Mouse (Mus musculus): ENCODE results near the gene Akr1c21. TPM values are rescaled to one million over a fixed set of nuclear protein-coding genes. Genes with fewer than 3 reads are reported as not detected.
"Not testable (repeated sequence)": the region's sequence is repeated elsewhere in the genome, so short reads cannot be mapped to it uniquely, and the experiment has no call there.

The Akr1c21 gene
- not detected in 2 replicates for polyA plus RNA-seq (2016; fragmentation: Nextera tagmentation; extraction: Ambion mirVana)

DNA sequence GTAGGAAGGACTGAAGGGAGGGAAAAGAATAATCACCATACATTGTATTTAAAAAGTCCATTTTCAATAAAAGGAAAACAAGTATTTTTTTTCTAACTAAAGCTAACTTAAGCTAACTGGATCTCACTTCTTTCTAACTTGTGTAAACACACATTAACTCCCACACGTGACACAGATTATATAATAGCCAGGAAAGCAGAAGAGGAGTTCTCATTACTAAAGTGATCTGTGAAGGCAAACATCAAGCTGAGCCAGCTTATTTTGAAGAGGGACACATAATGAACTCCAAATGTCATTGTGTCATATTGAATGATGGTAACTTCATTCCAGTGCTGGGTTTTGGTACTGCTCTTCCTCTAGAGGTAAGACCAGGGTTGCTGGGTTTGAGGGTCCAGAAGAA, at the start of gene Akr1c21:
Akr1c21 (plus strand) TSS at position 205 of the 400 bp plus-strand sequence.
- Histone ChIP-seq H3K27ac (no peak within 1 kb of the TSS), H3K4me2 (no peak within 1 kb of the TSS), H3K36me3 (no peaks in the 10 kb centered on the region), H3K9me3 (replicated peaks) (no peaks in the 10 kb centered on the region), H3K9ac (no peak within 1 kb of the TSS), H3K27me3 (replicated peaks) (no peaks in the 10 kb centered on the region), H3K4me3 (no peak within 1 kb of the TSS), H3K4me1 (no peaks in the 10 kb centered on the region)
- ATAC-seq: no peak
- WGBS (ENCODE audit: insufficient replicate concordance): 67% methylated on average over 1 of the region's 1 CpGs

DNA sequence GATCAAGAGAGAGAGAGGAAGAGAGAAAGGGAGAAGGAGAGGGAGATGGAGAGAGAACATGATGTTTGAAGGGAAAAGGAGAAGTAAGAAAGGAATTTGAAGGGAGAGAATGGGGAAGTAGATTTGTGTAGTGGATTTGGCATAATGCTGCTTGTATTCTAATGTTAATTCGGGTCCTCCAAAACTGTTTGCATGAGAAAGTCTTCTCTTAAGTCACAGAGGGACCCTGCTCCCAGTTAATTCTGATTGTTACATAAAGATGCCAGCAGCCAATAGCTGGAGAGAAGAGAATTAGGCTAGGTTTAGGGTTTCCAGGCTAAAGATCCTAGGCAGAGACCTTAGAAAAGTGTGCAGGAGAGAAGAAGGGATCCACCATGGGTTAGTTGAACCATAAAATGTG, 14.7 kb upstream of the Akr1c21 start:
- no peaks in the 10 kb centered on the region for H3K27me3 ChIP-seq (replicated peaks)
- ATAC-seq: no peak

DNA sequence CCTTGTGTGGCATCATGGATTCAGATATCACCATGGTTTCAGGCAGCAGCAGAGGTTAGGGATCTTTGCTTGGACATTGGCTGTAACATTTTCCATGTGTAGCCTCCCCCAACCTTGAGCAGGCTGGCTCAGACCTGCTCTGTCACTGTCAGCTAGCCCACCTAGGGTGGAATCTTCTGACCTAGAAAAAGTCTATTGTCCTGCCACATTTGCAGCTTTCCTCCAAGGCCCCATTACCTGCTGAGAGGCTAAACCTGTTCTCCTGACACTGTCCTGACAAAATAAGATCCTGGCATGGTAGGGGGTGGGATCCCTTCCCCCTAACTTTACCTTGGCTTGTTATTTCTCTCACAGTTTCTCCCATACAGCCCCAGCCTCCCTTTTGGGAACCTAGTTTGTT, 13.4 kb upstream of the Akr1c21 start:
- H3K9me3 ChIP-seq (replicated peaks): no peaks in the 10 kb centered on the region
- no peaks in the 10 kb centered on the region for H3K36me3 ChIP-seq
- H3K9ac ChIP-seq: no peak overlapping the region
- H3K4me1 ChIP-seq: no peaks in the 10 kb centered on the region
- no peak overlapping the region for H3K27ac ChIP-seq
- ATAC-seq: no peak
- no peak overlapping the region for H3K4me2 ChIP-seq
- no peak overlapping the region for H3K4me3 ChIP-seq
- H3K27me3 ChIP-seq (replicated peaks): no peaks in the 10 kb centered on the region

More for the DNA sequence above, 14.7 kb upstream of the Akr1c21 start:
- H3K4me2 ChIP-seq: no peak overlapping the region
- no peak overlapping the region for H3K27ac ChIP-seq
- H3K4me1 ChIP-seq: no peaks in the 10 kb centered on the region
- no peak overlapping the region for H3K4me3 ChIP-seq
- H3K9me3 ChIP-seq (replicated peaks): no peaks in the 10 kb centered on the region
- H3K9ac ChIP-seq: no peak overlapping the region
- H3K36me3 ChIP-seq: no peaks in the 10 kb centered on the region
- 42% methylated on average over 1 of the region's 1 CpGs for WGBS (ENCODE audit: insufficient replicate concordance)

DNA sequence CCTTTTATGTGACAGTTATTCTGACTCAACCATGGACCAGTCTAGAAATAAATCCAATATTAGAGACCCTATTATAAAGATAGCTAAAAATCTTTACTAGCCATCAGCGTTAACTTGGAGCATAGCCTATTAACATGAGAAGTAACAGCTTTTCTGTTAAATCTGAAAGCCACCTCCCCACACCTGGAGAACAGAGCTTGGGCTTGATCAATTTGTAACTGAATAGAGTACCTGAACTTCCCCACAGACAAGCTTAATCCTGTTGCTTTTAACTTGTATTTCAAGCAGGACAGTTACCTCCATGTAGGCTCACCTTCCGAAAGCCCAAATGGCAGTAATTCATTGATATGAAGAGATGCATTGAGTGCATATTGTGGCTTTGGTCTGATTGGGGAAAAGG, 7.9 kb upstream of the Akr1c21 start:
- H3K9ac ChIP-seq: no peak overlapping the region

DNA sequence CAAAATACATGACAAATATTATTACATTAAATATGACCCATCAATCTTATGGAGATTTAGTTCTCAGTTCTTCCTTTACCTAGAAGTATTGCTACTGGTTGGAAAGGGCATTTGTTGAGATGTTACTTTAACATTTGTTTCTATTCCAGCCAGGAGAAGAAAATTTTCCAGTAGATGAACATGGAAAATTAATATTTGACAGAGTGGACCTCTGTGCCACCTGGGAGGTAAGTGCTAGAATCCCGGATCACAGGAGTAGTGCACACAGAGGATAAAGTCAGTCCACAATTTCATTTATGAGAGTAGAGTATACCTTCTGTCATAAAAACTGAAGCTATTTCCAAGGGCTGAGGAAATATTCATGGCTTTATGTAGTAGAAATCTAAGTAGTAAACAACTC, 3.0 kb downstream of the Akr1c21 start:
- Histone ChIP-seq H3K9me3 (replicated peaks) (no peaks in the 10 kb centered on the region), H3K27ac (no peak overlapping the region), H3K36me3 (no peaks in the 10 kb centered on the region), H3K4me3 (no peak overlapping the region), H3K9ac (no peak overlapping the region), H3K27me3 (replicated peaks) (no peaks in the 10 kb centered on the region), H3K4me2 (no peak overlapping the region), H3K4me1 (no peaks in the 10 kb centered on the region)
- WGBS (ENCODE audit: insufficient replicate concordance): 61% methylated on average over 1 of the region's 1 CpGs
- ATAC-seq: no peak

More for the DNA sequence above, 7.9 kb upstream of the Akr1c21 start:
- ATAC-seq: no peak
- H3K27ac ChIP-seq: no peak overlapping the region
- WGBS (ENCODE audit: insufficient replicate concordance): 69% methylated on average over 2 of the region's 2 CpGs
- no peaks in the 10 kb centered on the region for H3K4me1 ChIP-seq
- no peak overlapping the region for H3K4me3 ChIP-seq
- no peak overlapping the region for H3K4me2 ChIP-seq
- H3K9me3 ChIP-seq (replicated peaks): no peaks in the 10 kb centered on the region
- H3K27me3 ChIP-seq (replicated peaks): no peaks in the 10 kb centered on the region
- H3K36me3 ChIP-seq: no peaks in the 10 kb centered on the region

DNA sequence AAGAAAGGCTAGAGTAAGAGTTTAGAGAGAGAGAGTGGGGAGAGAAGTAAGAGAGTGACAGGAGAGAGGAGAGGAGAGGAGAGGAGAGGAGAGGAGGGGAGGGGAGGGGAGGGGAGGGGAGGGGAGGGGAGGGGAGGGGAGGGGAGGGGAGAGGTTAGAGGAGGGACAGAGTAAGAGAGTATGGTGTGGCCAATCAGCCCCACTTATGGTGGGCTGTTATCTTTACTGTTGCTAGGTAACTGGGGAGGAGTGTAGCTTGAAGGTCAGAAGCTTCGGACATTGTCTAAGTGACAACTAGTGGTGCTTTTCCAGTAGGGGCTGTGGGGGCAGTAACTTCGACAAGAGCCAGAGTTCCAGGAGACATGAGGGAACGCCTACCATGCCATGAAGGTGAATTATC, 29.6 kb downstream of the Akr1c21 start:
- H3K36me3 ChIP-seq: peaks cover 28% of the 10 kb centered on the region
- not testable (repeated sequence) for H3K4me2 ChIP-seq; H3K4me1 ChIP-seq; H3K4me3 ChIP-seq; H3K9ac ChIP-seq; H3K27me3 ChIP-seq (replicated peaks); H3K27ac ChIP-seq; H3K9me3 ChIP-seq (replicated peaks); ATAC-seq
- 50% methylated on average over 3 of the region's 3 CpGs for WGBS (ENCODE audit: insufficient replicate concordance)

DNA sequence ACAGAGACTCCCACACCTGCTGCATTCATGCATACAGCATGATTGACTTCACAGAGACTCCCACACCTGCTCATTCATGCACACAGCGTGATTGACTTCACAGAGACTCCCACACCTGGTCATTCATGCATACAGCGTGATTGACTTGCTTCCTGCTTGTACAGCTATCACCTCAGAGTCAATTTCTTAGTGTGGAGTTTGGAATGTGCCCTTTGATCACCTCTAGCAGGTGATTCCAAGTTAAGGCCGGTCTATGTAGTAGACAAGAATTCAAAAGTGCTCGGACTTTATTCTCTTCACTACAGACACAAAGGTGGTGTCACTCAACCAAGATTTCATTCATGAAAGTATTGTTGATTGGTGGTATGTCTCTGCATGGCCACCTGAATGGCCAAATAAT, 32.9 kb downstream of the Akr1c21 start:
- H3K36me3 ChIP-seq: peaks cover 6% of the 10 kb centered on the region
- H3K9me3 ChIP-seq (replicated peaks): no peaks in the 10 kb centered on the region
- no peak overlapping the region for H3K9ac ChIP-seq
- H3K27ac ChIP-seq: no peak overlapping the region
- no peak overlapping the region for H3K4me3 ChIP-seq
- no peaks in the 10 kb centered on the region for H3K4me1 ChIP-seq
- no peak overlapping the region for H3K4me2 ChIP-seq
- no peaks in the 10 kb centered on the region for H3K27me3 ChIP-seq (replicated peaks)
- ATAC-seq: no peak
- 75% methylated on average over 4 of the region's 4 CpGs for WGBS (ENCODE audit: insufficient replicate concordance)

DNA sequence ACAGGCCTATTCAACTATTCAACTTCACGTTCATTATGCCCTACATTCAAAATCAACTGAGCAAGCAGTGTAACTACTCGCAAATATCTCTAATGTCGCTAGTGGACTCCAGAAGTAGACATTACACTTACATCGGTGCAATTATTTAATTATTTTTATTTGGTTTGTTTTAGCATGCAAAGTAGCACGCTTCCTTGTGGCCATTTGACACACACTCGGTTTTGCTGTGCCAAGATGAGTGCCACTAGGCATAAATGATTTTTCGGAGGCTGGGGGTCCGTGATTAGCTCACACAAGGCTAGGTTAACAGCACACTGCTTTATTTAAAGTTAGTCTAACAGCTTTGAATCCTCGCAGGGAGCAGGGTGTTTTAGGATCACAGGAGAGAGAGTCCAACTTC, 34.7 kb downstream of the Akr1c21 start:
- peak overlapping the region; percentile 69 for H3K4me2 ChIP-seq
- 27% methylated on average over 9 of the region's 9 CpGs for WGBS (ENCODE audit: insufficient replicate concordance)
- no peaks in the 10 kb centered on the region for H3K36me3 ChIP-seq
- ATAC-seq: peak; percentile 33; the same call in 1 of the 2 replicates
- peak overlapping the region; percentile 66 for H3K9ac ChIP-seq
- no peaks in the 10 kb centered on the region for H3K9me3 ChIP-seq (replicated peaks)
- peak overlapping the region; percentile 66 for H3K4me3 ChIP-seq
- H3K27me3 ChIP-seq (replicated peaks): no peaks in the 10 kb centered on the region
- no peak overlapping the region for H3K27ac ChIP-seq
- no peaks in the 10 kb centered on the region for H3K4me1 ChIP-seq

DNA sequence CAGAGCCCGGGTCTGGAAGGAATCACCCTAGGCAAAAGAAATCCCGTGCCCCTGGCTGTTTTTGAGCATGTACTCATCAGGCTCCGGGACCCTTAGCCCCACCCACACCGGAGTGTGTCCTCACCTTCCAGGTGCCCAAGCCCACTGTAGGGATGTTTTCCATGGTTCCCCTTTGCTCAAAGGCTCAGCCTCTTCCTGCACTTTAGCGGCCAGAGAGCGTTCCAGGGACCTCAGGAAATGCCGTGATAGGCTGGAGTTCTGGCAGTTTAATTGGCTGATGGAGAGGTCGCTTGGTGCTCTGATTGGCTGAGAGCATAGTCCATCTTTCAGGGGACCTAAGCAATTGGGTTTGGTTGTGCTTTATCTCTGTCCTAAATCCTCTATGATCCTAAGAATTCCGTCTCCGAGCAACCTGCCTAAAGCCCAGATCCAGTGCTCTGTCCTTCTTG, 35.1 kb downstream of the Akr1c21 start, which contains the start of gene Akr1e1:
Akr1e1 (minus strand) TSS at position 214 of the 449 bp plus-strand sequence.
- Histone ChIP-seq H3K4me3 (peak within 1 kb of the TSS; percentile 66), H3K4me2 (peak within 1 kb of the TSS; percentile 69), H3K36me3 (no peaks in the 10 kb centered on the region), H3K9ac (peak within 1 kb of the TSS; percentile 66), H3K27ac (no peak within 1 kb of the TSS), H3K4me1 (no peaks in the 10 kb centered on the region), H3K9me3 (replicated peaks) (no peaks in the 10 kb centered on the region), H3K27me3 (replicated peaks) (no peaks in the 10 kb centered on the region)
- 4% methylated on average over 10 of the region's 10 CpGs for WGBS (ENCODE audit: insufficient replicate concordance)
- ATAC-seq: peak; percentile 100

DNA sequence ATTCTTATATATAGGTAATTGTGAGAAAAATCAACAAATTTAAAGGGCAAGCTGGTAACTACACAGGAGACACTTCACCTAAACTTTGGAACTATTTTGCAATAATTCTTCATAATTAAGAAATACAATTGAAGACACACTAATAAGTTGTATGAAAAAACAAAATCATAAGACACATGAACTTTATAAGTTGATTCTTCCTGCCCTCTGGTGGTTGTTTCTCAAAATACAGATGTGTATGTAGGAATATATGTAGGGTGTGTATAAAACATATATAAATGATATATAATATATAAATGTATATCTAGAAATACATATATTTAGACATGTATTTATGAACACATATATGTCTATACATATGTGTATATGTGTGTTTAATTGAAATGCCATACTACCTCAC, 37.0 kb downstream of the Akr1c21 start:
- no peaks in the 10 kb centered on the region for H3K36me3 ChIP-seq
- ATAC-seq: no peak
- H3K27ac ChIP-seq: no peak overlapping the region
- no peaks in the 10 kb centered on the region for H3K9me3 ChIP-seq (replicated peaks)
- no peaks in the 10 kb centered on the region for H3K27me3 ChIP-seq (replicated peaks)
- no peak overlapping the region for H3K4me2 ChIP-seq
- H3K4me1 ChIP-seq: no peaks in the 10 kb centered on the region
- no peak overlapping the region for H3K4me3 ChIP-seq
- no peak overlapping the region for H3K9ac ChIP-seq

Other genes with a start within 250 kb of the Akr1c21 start
- gene Akr1c6, start 139.8 kb upstream of the Akr1c21 start, polyA plus RNA-seq (2016; fragmentation: Nextera tagmentation; extraction: Ambion mirVana): 0.33 TPM in 1 of 2 replicates, not detected in the other
- gene Akr1c20, start 50.7 kb upstream of the Akr1c21 start, polyA plus RNA-seq (2016; fragmentation: Nextera tagmentation; extraction: Ambion mirVana): not detected in 2 replicates
- 23.0 and 23.4 TPM in 2 replicates for gene Akr1e1, start 35.1 kb downstream of the Akr1c21 start, polyA plus RNA-seq (2016; fragmentation: Nextera tagmentation; extraction: Ambion mirVana)

Data from liver, embryonic 12.5 days (tissue).